Mouse (Mus musculus): ENCODE data around the gene Pkhd1.
"Not testable (repeated sequence)": the region's sequence is repeated elsewhere in the genome, so short reads cannot be mapped to it uniquely, and the experiment has no call there.

The Pkhd1 gene

DNA sequence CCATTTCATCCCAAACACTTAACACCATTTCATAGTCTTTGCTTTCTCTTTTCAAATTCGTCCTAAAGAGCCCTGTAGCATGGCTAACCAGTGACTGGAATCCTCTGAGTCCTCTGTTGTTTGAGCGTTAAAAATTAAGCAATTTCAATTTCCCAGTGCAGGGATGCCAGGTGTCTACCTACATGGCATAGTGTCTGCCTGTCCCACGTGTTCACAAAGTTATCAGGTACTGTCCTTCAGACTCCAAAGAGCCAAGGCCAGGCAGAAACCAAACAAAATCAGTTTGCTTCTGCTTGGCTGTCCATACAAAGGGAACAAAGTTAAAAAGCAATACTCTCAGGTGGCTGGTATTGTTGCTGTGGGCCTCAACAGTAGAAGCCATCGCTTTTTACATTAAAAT lies 136.0 kb downstream of the Pkhd1 start:
- no peak for DNase-seq

DNA sequence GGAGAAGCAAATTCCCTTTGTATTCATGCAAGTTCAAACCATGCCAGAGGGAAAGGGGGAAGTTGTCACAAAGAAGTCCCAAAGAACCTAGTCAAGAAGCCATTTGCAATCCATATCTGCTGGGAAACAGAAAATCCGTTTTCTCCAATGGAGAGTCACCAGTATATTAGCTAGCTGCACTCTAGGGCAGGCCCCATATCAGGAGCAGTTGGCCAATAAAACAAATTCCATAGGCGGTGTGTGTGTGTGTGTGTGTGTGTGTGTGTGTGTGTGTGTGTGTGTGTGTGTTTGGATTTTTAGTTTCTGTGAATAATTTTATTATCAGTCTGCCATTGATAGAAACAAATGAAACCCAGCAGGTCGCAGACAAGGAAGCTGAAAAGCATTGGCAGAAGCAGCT lies 139.2 kb downstream of the Pkhd1 start:
- no peak for DNase-seq

- no peak for DNase-seq
Measured at GRCm38 (mm10) chr1:20478266-20478659, 139.6 kb downstream of the Pkhd1 start.

GRCm38 (mm10) chr1:20477561-20478265 lies 140.2 kb downstream of the Pkhd1 start:
- DNase-seq = peak; percentile 78

DNA sequence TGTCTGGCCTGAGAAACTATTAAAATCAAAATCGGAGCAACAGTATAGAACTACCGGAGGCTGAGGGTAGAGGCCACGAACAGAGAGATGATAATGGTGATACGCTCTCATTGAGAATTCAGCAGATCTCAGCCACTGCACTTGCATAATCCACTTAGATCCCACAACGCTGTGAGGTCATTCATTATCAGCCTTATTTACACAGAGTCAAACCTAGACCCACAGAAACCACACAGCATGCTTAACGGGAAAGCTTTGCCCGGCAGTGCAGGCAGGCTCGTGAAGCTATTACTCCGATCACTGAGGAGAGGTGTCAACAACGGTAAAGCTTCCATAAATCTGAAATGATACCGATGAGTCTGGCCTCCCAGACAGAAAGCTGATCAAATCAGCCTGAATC lies 147.1 kb downstream of the Pkhd1 start:
- DNase-seq = no peak

DNA sequence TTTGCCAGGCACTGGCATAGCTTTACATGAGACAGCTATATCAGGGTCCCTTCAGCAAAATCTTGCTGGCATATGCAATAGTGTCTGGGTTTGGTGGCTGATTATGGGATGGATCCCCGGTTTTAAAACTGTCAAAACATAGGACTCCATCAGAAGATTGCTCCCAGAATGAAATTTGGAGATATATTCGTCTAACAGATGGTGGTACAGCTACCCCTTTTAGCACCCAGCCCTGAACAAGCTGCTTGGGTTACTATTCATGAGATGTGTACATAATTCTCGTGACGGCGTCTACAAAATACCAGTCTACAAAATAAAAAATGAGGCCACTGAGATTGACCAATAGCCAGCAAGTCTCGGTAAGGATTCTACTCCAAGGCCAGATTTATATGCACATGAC lies 147.5 kb downstream of the Pkhd1 start:
- no peak for DNase-seq

GRCm38 (mm10) chr1:20466481-20466880 lies 151.4 kb downstream of the Pkhd1 start:
- DNase-seq = no peak

DNA sequence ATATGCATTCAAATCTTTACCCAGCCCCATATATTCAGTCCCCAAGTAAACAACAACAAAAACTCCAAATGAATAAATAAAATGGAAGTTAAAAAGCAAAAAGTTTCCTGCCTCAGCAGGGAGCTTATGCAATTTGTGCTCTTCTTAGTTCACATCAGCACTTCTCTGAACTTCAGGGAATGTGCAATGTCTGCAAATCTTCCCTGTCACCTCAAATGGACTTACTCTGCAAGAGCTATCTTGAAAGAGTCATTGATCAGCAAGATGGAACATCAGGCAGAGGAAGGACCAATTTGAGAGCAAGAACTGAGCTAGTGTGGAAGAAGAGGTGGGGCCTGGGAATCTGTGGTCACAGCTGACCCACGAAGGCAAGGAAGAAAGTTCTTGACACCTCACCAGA lies 163.2 kb downstream of the Pkhd1 start:
- no peak for DNase-seq

- peak; percentile 10 for DNase-seq
Measured at GRCm38 (mm10) chr1:20450074-20450473, 167.8 kb downstream of the Pkhd1 start.

DNA sequence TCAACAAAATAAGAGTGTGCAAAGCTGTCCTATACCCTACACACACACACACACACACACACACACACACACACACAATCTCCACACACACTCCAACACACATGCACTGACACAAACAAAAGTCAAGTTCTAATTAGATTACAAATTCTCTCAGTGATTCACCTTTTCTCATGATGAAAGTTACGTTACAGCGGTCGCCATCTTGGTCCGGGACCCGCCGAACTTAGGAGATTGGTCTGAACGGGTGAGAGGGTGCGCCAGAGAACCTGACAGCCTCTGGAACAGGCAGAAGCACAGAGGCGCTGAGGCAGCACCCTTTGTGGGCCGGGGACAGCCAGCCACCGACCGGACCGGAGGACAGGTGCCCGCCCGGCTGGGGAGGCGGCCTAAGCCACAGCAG lies 185.8 kb downstream of the Pkhd1 start:
- not testable (repeated sequence) for DNase-seq

DNA sequence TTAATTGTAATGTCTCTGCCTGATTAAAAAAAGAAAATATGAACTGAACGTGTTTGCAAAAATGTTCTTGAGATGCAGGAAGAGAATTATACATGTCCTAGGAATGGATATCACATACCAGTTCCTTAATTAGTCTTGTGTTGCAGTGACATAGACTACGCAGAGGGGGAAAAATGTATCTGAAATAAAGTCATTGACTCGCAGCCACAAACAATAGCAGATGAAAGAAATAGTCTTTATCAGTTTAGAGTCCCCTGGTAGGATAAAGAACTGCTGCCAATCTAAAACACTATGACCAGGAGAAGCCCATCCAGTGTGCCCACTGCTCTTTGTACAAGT lies 188.8 kb downstream of the Pkhd1 start:
- no peak for DNase-seq

DNA sequence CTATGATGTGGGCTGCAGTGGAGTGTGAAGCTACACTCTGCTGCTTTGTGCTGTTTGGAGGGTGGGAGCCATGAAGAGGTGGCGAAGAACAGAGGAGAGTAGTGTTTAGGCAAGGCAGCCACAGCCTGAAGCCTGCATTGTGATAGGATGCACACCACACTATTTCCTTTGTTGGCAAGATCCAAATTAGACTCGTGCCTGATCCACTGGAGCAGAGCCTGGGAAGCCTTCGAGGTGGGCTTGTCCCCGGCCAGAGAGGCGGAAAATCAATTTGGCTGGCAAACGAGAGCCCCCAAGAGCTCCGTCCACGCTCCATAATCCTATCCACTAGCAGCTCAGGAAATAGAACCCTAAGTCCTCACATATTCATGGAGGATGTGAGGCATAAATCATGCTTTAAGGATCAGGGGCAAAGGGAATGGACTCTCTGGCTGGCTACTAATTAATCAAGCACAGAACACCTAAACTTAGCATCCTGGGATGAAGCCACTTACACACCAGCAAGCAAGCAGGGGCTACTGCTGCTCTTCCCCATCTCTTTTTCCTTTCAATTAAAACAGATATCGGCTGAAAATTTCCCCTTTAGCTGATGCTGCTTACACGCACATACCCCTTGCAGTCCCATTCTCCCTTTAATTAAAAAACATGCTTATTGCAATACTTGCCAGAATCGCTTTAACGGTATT lies 189.4 kb downstream of the Pkhd1 start:
- no peak for DNase-seq

DNA sequence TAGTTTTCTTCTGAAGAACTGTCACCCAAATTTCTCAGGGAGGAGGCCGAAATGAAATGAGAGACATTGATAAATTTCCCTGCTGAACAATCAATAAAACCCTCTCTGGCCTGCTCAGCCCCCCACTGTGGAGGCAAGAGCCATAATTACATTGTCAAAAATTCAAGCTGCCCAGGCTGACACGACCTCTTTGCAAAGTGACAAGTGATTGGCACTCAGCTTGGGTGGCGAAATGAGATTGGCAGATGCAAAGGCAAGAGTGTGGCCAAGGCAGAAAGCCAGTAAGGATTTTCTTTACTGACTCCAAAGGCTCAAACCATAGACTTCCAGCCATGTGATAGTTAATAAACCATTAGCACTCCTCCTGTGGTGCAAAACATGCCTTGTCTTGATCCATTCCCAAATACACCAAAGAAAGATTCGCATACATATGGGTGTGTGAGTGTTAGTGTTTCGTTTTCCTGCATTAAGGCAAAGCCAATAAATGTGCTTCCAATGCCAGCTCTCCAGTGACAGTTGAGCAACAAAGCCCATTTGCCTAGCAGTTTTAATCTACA lies 208.4 kb downstream of the Pkhd1 start:
- DNase-seq = no peak

GRCm38 (mm10) chr1:20398319-20398718 lies 219.5 kb downstream of the Pkhd1 start:
- DNase-seq = no peak

DNA sequence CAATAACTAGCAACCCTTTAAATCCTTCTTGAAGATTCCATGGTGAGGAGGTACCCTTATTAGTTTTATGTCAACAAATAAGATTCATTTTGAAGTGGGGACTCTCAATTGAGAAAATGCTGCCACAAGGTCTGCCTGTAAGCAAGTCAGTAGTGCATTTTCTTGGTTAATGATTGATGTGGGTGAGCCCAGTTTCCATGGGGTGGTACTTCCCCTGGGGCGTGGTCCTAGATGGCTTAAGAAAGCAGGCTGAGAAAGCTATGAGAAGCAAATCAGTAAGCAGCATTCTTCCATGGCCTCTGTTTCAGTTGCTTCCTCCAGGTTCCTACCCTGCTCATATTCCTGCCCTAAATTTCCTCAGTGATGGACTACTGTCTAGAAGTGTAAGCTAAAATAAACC lies 253.4 kb downstream of the Pkhd1 start:
- DNase-seq = peak; percentile 47

DNA sequence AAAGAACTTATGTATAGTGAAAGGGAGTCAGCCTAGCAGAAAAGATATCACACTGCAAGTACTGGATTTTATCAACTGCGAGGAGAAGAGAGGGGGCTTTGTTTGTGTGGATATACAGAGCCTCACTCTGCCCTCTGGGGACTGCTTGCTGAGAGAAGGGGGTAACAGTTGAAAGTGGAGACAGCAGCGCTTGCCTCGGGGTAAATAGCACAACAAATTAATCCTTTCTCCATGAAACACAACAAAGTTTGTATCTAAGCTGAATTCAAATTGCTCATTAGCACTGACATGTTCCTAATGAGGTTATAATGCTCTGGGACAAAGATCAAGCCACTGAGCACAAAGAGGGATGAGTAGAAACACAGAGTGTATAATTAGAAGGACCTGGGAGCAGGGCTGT lies 273.2 kb downstream of the Pkhd1 start:
- DNase-seq = no peak

GRCm38 (mm10) chr1:20311485-20311884 lies 306.4 kb downstream of the Pkhd1 start:
- peak; percentile 60 for DNase-seq

- no peak for DNase-seq
Measured at GRCm38 (mm10) chr1:20310925-20311324, 306.9 kb downstream of the Pkhd1 start.

DNA sequence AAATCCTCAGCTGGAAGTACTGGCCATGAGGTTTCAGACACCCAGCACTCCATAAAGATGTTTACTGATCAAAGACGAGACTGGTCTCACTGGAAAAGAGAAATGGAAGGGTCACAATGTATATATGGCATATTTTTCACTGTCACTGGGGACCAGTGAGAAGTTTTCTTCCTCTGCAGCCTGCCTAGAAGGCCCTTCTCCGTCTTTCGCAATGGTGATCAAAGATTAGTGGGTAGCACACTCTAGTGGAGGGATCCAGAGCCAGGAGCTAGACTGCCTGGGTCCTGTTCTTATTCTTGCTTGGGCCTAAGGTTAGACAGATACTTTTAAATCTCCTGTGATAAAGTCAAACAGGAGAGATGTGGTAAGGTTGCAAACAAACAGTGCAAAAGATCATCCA lies 311.7 kb downstream of the Pkhd1 start:
- DNase-seq = no peak

DNA sequence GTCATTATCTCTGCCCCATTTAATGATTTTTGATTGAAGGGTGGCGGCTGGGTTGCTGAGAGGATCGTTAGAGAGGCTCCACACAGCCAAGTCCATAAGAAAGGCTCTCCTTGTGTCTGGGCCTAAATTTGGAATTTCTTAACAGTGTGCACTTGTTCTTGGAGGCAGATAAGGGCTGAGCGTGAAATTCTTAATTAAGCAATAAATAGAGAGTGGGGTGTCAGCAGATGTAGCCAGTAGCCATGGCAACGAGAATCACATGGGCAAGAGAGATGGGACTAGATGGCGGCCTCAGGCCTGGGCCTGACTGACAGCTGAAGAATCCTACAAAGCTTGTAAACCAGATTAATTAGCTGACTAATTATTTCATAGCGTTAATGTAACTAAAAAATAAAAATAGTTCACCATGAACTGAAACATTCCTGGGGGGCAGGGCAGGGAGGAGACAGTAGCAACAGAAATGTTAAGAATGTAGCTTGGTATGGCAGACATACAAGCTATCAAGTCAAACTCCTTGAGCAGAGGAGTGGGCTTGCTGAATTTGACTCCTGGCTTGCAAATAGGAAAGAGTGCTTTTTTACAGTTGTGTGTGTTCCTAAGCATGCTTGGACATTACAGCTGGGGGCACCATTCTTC lies 314.8 kb downstream of the Pkhd1 start:
- DNase-seq = no peak

DNA sequence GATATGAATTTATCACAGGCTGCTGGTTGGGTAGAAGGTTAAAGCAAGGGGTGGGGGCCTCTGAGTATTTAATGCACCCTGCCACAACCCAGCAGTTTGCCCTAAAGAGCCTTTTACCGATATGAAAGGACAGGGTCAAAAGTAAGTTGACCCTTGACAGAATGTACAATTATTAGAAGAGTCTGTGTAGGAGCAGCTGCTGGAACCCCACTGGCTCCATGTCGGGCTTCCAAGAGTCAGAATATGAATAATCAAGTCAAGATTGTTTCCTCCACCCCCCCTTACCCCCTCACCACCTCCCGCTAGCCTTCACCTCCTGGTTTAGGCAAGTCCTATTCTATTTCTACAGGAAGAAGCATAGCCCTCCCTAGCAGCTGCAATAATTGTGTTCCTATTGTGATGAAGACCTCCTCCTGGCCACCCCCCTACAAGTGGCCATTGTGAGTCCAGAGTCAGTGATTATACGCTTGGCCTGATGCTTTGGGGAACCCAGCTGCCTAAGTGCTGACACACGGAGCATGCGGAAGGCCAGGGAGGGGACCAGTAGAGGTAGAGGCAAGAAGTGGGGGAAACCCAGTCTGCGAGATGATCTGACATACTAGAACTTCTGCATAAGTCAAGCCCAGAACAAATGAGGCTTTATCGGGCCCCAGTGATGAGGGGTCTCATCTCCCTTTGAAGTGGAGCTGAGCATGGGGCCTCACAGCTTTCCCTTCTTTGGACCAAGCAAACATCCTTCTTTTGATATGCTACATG lies 315.5 kb downstream of the Pkhd1 start:
- DNase-seq = no peak

DNA sequence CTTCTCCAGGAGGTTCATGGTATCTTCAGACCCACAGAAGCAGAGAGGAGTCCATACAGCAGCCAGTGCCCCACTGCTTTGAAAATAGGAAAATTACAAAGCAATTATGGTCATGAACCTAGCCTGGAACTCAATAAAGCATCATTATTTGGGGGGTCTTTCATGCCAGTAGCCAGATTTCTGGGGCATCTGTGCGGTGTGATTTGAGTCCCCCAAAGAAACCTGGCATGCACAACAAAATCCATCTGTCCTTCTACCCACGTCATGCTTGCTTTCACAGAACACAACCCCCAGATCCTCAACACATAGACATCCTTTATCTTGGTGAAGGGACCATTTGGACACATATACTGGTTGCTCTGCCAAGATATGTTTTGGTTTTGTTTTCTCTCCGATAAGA lies 316.2 kb downstream of the Pkhd1 start:
- no peak for DNase-seq

DNA sequence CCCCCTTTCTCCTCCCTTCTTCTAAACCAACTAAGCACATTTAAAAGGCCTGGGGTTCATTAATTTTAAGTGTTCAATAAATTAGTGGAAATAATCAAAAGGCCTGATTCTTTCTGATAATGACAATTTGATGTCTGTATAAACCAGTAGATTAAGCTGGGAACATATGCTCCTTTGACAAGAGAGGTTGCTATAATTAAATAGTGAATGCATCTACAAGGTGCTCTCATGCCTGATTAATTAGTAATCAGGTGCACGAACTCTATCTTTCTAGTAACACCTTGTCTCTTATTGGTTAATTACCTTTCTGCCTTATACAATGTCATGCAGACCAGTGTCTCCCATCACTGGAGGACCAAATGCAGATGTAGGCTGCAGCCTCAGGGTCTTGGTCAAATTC lies 329.2 kb downstream of the Pkhd1 start:
- no peak for DNase-seq

All from kidney, postnatal 14 days (tissue).